Mouse (Mus musculus) cerebellum, postnatal 10 days (tissue): Measurements from ENCODE around the gene Usf3.

Experiments
- DNase-seq, 2 experiments: peaks; one replicate each; pipeline ENCODE4 v3.0.0; 2021; ENCODE audit warnings: mixed read lengths in 2 of 2

Usf3 gene

DNA sequence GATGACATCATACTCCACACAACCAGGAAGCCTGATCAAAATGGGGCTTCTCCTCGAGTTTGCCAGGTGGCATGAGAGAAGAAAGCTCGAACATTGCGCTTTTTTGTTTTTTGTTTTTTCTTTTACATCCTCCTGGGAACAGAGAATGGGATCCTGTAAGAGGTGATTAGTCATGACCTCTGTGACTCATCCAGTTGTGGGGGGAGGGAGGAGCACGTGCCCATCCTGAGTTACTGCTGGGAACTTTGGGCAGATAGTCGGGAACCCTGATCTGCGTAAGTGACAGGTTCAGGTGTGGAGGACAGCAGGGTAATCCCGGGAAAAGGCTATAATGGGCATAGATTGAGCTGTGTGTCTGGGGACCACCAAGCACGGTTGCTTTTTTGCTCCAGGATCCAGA lies 67.4 kb downstream of the Usf3 start:
- no peak for DNase-seq

GRCm38 (mm10) chr16:44242633-44243032 lies 69.6 kb downstream of the Usf3 start:
- DNase-seq, result peak; percentile 90 to 92

GRCm38 (mm10) chr16:44243323-44243722 lies 70.3 kb downstream of the Usf3 start:
- DNase-seq, result no peak

GRCm38 (mm10) chr16:44249985-44250384 lies 76.9 kb downstream of the Usf3 start:
- no peak for DNase-seq

GRCm38 (mm10) chr16:44252735-44253134 lies 79.7 kb downstream of the Usf3 start:
- DNase-seq, result no peak

DNA sequence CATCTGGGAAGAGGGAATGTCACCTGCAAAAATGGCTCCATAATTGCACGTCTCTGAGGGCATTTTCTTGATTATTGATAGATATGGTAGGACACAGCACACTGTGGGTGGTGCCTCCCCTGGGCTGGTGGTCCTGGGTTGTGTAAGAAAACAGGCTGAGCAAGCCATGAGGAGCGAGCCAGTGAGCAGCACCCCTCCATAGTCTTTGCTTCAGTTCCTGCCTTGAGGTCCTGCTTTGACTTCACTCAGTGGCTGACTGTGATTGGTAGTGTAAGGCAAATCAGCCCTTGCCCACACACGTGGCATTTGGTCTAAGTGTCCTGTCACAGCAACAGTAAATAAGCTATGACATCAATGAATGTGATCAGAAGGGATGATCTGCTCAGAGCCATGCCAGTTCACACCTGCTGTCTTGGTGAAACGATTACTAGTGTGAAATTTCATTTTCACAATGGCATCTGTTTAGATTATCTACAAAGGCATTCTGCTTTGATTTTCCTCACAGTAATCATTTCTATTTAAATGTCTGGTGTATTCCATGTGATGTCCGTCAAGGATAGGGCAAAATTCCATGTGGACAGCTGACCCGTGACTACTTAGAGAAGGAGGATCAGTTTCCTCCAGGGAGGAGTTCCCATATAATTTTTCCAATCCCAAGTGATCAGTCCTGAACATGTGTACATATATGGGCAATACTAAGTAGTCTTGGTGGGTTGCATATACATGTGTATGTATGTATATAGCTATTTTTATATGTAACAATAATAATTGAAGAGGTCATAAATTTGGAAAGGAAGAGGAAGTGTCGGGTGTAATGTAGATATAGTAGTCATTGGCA lies 81.0 kb downstream of the Usf3 start:
- DNase-seq, result peak; percentile 54 to 59

- DNase-seq, result peak; percentile 96 to 97
Observed at GRCm38 (mm10) chr16:44254698-44255097, 81.7 kb downstream of the Usf3 start.

DNA sequence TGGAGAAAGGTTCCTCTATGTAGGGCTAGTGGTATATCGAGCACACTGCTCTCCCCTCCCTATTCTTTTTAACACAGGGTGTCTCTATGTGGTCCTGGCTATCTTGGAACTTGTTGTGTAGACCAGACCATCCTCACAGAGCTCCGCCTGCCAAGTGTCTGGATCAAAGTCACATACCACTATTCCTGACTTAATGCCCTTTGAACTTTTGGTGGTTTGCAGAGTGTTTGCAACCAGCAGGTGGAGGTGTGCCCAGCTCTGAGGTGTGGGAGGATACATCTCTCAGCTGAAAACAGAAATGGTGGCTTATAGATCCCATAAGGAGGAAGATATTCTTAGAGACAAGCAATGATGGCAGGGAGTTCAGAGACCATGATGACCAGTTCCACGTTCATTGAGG lies 84.4 kb downstream of the Usf3 start:
- no peak for DNase-seq

DNA sequence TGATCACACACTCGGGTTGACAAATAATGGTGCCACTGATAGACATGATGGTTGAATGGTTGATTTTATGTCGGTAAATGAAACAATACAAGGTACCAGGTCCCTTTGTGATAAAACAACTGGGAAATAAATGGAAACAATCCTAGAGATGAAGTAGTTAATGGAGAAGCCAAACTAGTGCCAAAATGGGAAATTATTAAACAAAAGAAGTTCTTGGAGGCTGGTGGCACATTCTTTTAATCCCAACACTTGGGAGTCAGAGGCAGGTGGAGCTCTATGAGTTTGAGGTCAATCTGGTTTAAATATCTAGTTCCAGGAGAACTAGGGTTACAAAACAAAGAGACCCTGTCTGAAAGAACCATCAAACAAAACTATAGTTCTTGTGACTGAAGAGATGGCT lies 91.9 kb downstream of the Usf3 start:
- no peak for DNase-seq

GRCm38 (mm10) chr16:44265562-44265961 lies 92.5 kb downstream of the Usf3 start:
- no peak for DNase-seq

- DNase-seq, result no peak
Observed at GRCm38 (mm10) chr16:44268541-44269215, 95.6 kb downstream of the Usf3 start.

DNA sequence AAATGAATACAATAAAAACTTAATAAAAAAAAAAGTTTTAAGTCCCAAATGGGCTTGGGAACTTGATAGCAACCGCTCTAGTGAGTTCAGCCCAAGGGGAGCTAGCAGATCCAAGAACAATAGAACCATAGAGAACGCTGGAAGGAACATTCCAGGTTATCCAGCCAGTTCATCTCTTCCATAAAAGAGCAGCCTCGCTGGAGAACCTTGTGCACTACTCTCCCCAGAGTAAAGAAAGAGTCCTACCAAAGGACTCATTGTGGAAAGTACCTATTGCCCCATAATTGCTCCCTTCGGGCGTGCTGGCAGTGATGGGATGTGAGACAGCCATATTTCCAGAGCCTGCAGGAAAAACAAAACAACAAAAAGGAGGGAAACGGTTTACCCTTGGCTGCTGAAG lies 96.5 kb downstream of the Usf3 start:
- no peak for DNase-seq

DNA sequence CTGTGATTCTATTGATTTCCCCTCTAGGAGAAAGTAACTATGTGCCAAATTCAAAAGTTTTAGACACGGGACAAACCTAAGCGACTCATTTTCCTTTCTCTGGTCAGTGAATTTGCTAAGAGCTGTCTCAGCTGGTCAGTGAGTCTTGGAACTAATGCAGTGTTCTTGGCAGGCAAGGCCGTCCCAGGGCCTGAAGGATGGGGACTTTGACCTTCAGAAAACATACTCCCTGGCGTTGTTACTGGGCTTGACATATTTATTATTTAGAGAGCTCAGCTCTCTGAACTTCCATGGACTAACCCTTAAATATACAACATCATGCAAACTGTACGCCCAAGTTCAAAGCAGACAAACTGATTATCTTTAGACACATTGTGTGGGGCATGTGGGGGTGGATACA lies 97.6 kb downstream of the Usf3 start:
- DNase-seq, result peak in 1 of 2 experiments; percentile 30

GRCm38 (mm10) chr16:44271371-44272038 lies 98.5 kb downstream of the Usf3 start:
- peak; percentile 58 to 62 for DNase-seq
